Mouse (Mus musculus): Measurements from ENCODE around the gene Prune1. TPM values are rescaled to one million over a fixed set of nuclear protein-coding genes. Genes with fewer than 3 reads are reported as not detected.
A peak's percentile ranks its signal among the peaks of the same experiment; 100 is the strongest.

Gene Prune1
- polyA plus RNA-seq, 1 experiment from 2014 or later = 55.6 TPM

GRCm38 (mm10) chr3:95237541-95238099 is 44.3 kb downstream of the Prune1 start:
- Histone ChIP-seq H3K9me3 (ENCODE audit: control insufficient read depth, low read length) (no peaks in the 10 kb centered on the region), H3K4me1 (replicated peaks; ENCODE audit: control insufficient read depth, insufficient read depth, low read length) (no peaks in the 10 kb centered on the region), H3K4me2 (ENCODE audit: low read length) (no peak overlapping the region), H3K36me3 (ENCODE audit: control insufficient read depth, insufficient read depth) (peaks cover 34% of the 10 kb centered on the region), H3K9ac (replicated peaks; ENCODE audit: low read depth, low read length) (no peak overlapping the region), H3K27ac (ENCODE audit: low read length) (no peak overlapping the region), H3K4me3 (replicated peaks; ENCODE audit: low read length) (no peak overlapping the region), H3K27me3 (replicated peaks; ENCODE audit: control insufficient read depth, insufficient read depth, low read length) (no peaks in the 10 kb centered on the region)
- WGBS = 95% methylated on average over 8 of the region's 8 CpGs
- ATAC-seq = no peak

GRCm38 (mm10) chr3:95235386-95236301 is 46.2 kb downstream of the Prune1 start:
- no peak for ATAC-seq
- H3K36me3 ChIP-seq (ENCODE audit: control insufficient read depth, insufficient read depth) = peaks cover 40% of the 10 kb centered on the region
- no peak overlapping the region for H3K4me2 ChIP-seq (ENCODE audit: low read length)
- H3K4me1 ChIP-seq (replicated peaks; ENCODE audit: control insufficient read depth, insufficient read depth, low read length) = peaks cover 13% of the 10 kb centered on the region
- no peak overlapping the region for H3K4me3 ChIP-seq (replicated peaks; ENCODE audit: low read length)
- no peak overlapping the region for H3K27ac ChIP-seq (ENCODE audit: low read length)
- no peak overlapping the region for H3K9ac ChIP-seq (replicated peaks; ENCODE audit: low read depth, low read length)
- no peaks in the 10 kb centered on the region for H3K9me3 ChIP-seq (ENCODE audit: control insufficient read depth, low read length)
- 59% methylated on average over 23 of the region's 23 CpGs for WGBS
- H3K27me3 ChIP-seq (replicated peaks; ENCODE audit: control insufficient read depth, insufficient read depth, low read length) = no peaks in the 10 kb centered on the region

- ATAC-seq = no peak
- 90% methylated on average over 16 of the region's 16 CpGs for WGBS
- H3K36me3 ChIP-seq (ENCODE audit: control insufficient read depth, insufficient read depth) = peaks cover 40% of the 10 kb centered on the region
Measured at GRCm38 (mm10) chr3:95233303-95233980, 48.4 kb downstream of the Prune1 start.

GRCm38 (mm10) chr3:95232771-95233170 is 49.1 kb downstream of the Prune1 start:
- no peak overlapping the region for H3K4me2 ChIP-seq (ENCODE audit: low read length)
- H3K9me3 ChIP-seq (ENCODE audit: control insufficient read depth, low read length) = no peaks in the 10 kb centered on the region
- no peak overlapping the region for H3K27ac ChIP-seq (ENCODE audit: low read length)
- WGBS = 92% methylated on average over 7 of the region's 7 CpGs
- no peak for ATAC-seq
- peaks cover 21% of the 10 kb centered on the region for H3K4me1 ChIP-seq (replicated peaks; ENCODE audit: control insufficient read depth, insufficient read depth, low read length)
- H3K4me3 ChIP-seq (replicated peaks; ENCODE audit: low read length) = no peak overlapping the region
- no peak overlapping the region for H3K9ac ChIP-seq (replicated peaks; ENCODE audit: low read depth, low read length)
- no peaks in the 10 kb centered on the region for H3K27me3 ChIP-seq (replicated peaks; ENCODE audit: control insufficient read depth, insufficient read depth, low read length)
- peaks cover 35% of the 10 kb centered on the region for H3K36me3 ChIP-seq (ENCODE audit: control insufficient read depth, insufficient read depth)

More at GRCm38 (mm10) chr3:95233303-95233980, 48.4 kb downstream of the Prune1 start:
- no peaks in the 10 kb centered on the region for H3K27me3 ChIP-seq (replicated peaks; ENCODE audit: control insufficient read depth, insufficient read depth, low read length)
- H3K4me2 ChIP-seq (ENCODE audit: low read length) = no peak overlapping the region
- H3K4me3 ChIP-seq (replicated peaks; ENCODE audit: low read length) = no peak overlapping the region
- no peaks in the 10 kb centered on the region for H3K9me3 ChIP-seq (ENCODE audit: control insufficient read depth, low read length)
- no peak overlapping the region for H3K9ac ChIP-seq (replicated peaks; ENCODE audit: low read depth, low read length)
- H3K4me1 ChIP-seq (replicated peaks; ENCODE audit: control insufficient read depth, insufficient read depth, low read length) = peaks cover 21% of the 10 kb centered on the region
- H3K27ac ChIP-seq (ENCODE audit: low read length) = no peak overlapping the region

GRCm38 (mm10) chr3:95231298-95232221 is 50.3 kb downstream of the Prune1 start, which contains the start of gene Mllt11:
TSS of gene Mllt11 (minus strand) at chr3:95232171.
- H3K4me2 ChIP-seq (ENCODE audit: low read length) = peak within 1 kb of the TSS; percentile 74
- WGBS = 74% methylated on average over 13 of the region's 13 CpGs
- H3K9ac ChIP-seq (replicated peaks; ENCODE audit: low read depth, low read length) = peak within 1 kb of the TSS; percentile 35
- H3K4me1 ChIP-seq (replicated peaks; ENCODE audit: control insufficient read depth, insufficient read depth, low read length) = peaks cover 23% of the 10 kb centered on the region
- H3K9me3 ChIP-seq (ENCODE audit: control insufficient read depth, low read length) = no peaks in the 10 kb centered on the region
- no peaks in the 10 kb centered on the region for H3K27me3 ChIP-seq (replicated peaks; ENCODE audit: control insufficient read depth, insufficient read depth, low read length)
- no peak for ATAC-seq
- H3K36me3 ChIP-seq (ENCODE audit: control insufficient read depth, insufficient read depth) = peaks cover 32% of the 10 kb centered on the region
- H3K4me3 ChIP-seq (replicated peaks; ENCODE audit: low read length) = peak within 1 kb of the TSS; percentile 84
- peak within 1 kb of the TSS; percentile 98 for H3K27ac ChIP-seq (ENCODE audit: low read length)

- 0 out of 2 replicates have a peak, but pooled peaks have one; percentile 7 for ATAC-seq
- Histone ChIP-seq H3K4me2 (ENCODE audit: low read length) (peak overlapping the region; percentile 74), H3K4me3 (replicated peaks; ENCODE audit: low read length) (peak overlapping the region; percentile 84), H3K9me3 (ENCODE audit: control insufficient read depth, low read length) (no peaks in the 10 kb centered on the region), H3K27me3 (replicated peaks; ENCODE audit: control insufficient read depth, insufficient read depth, low read length) (no peaks in the 10 kb centered on the region), H3K9ac (replicated peaks; ENCODE audit: low read depth, low read length) (peak overlapping the region; percentile 91), H3K27ac (ENCODE audit: low read length) (peak overlapping the region; percentile 98), H3K4me1 (replicated peaks; ENCODE audit: control insufficient read depth, insufficient read depth, low read length) (peaks cover 31% of the 10 kb centered on the region), H3K36me3 (ENCODE audit: control insufficient read depth, insufficient read depth) (peaks cover 31% of the 10 kb centered on the region)
- WGBS = 24% methylated on average over 8 of the region's 8 CpGs
Measured at GRCm38 (mm10) chr3:95230495-95231297, 51.2 kb downstream of the Prune1 start.

GRCm38 (mm10) chr3:95229781-95230494 is 51.9 kb downstream of the Prune1 start:
- H3K4me1 ChIP-seq (replicated peaks; ENCODE audit: control insufficient read depth, insufficient read depth, low read length) = peaks cover 39% of the 10 kb centered on the region

More at GRCm38 (mm10) chr3:95229781-95230494, 51.9 kb downstream of the Prune1 start:
- peak; percentile 15 for ATAC-seq
- Histone ChIP-seq H3K9ac (replicated peaks; ENCODE audit: low read depth, low read length) (peak overlapping the region; percentile 91), H3K9me3 (ENCODE audit: control insufficient read depth, low read length) (no peaks in the 10 kb centered on the region), H3K36me3 (ENCODE audit: control insufficient read depth, insufficient read depth) (peaks cover 27% of the 10 kb centered on the region), H3K4me3 (replicated peaks; ENCODE audit: low read length) (peak overlapping the region; percentile 84), H3K27me3 (replicated peaks; ENCODE audit: control insufficient read depth, insufficient read depth, low read length) (no peaks in the 10 kb centered on the region), H3K4me2 (ENCODE audit: low read length) (peak overlapping the region; percentile 74), H3K27ac (ENCODE audit: low read length) (peak overlapping the region; percentile 98)
- 0% methylated on average over 13 of the region's 13 CpGs for WGBS
